Mouse (Mus musculus): ENCODE measurements at regions not wholly inside any gene's neighbourhood (a gene's known extent, or its start where the extent isn't known, plus 50 kb on each side); places are given as distances from the start of the nearest gene placed in this dataset.

GRCm38 (mm10) chr3:147287503-147287902 lies 435.3 kb downstream of the Ttll7 start:
- no peak for TF ChIP-seq POLR2A (IDR thresholded peaks at IDR 0.05; ENCODE audit: borderline replicate concordance, control insufficient read depth, low read depth, low read length)
- no peak for TF ChIP-seq CTCF (IDR thresholded peaks at IDR 0.05; ENCODE audit: control insufficient read depth, insufficient read depth, low read length)
